Mouse (Mus musculus): ENCODE data around the gene Vmn1r43. TPM values are rescaled to one million over a fixed set of nuclear protein-coding genes. Genes with fewer than 3 reads are reported as not detected.

Vmn1r43 gene
- polyA plus RNA-seq, 1 experiment = not detected

GRCm38 (mm10) chr6:89859839-89860238 is 16.4 kb downstream of the Vmn1r43 start:
- Histone ChIP-seq H3K36me3 (ENCODE audit: control insufficient read depth, insufficient read depth, low read length) (no peaks in the 10 kb centered on the region), H3K4me3 (ENCODE audit: low read depth, low read length) (no peak overlapping the region), H3K4me1 (ENCODE audit: control insufficient read depth, insufficient read depth, insufficient read length, low read length) (no peaks in the 10 kb centered on the region), H3K27ac (ENCODE audit: insufficient read depth, low read depth, low read length) (no peak overlapping the region), H3K27me3 (ENCODE audit: control insufficient read depth, insufficient read depth, low read length) (no peaks in the 10 kb centered on the region)
- TF ChIP-seq POLR2A (IDR thresholded peaks at IDR 0.05; ENCODE audit: low read depth, low read length) = no peak
- no peak for TF ChIP-seq CTCF (IDR thresholded peaks at IDR 0.05; ENCODE audit: extremely low read depth, insufficient read length, insufficient replicate concordance, low read depth, low read length)
- WGBS = 38% methylated on average over 2 of the region's 2 CpGs

GRCm38 (mm10) chr6:89857552-89857951 is 18.7 kb downstream of the Vmn1r43 start:
- Histone ChIP-seq H3K36me3 (ENCODE audit: control insufficient read depth, insufficient read depth, low read length) (no peaks in the 10 kb centered on the region), H3K4me1 (ENCODE audit: control insufficient read depth, insufficient read depth, insufficient read length, low read length) (no peaks in the 10 kb centered on the region), H3K4me3 (ENCODE audit: low read depth, low read length) (no peak overlapping the region), H3K27ac (ENCODE audit: insufficient read depth, low read depth, low read length) (no peak overlapping the region), H3K27me3 (ENCODE audit: control insufficient read depth, insufficient read depth, low read length) (no peaks in the 10 kb centered on the region)
- no peak for TF ChIP-seq POLR2A (IDR thresholded peaks at IDR 0.05; ENCODE audit: low read depth, low read length)
- TF ChIP-seq CTCF (IDR thresholded peaks at IDR 0.05; ENCODE audit: extremely low read depth, insufficient read length, insufficient replicate concordance, low read depth, low read length) = no peak
- 71% methylated on average over 3 of the region's 3 CpGs for WGBS

Other genes with a start within 250 kb of the Vmn1r43 start
- 2.6 and 4.3 TPM in 2 replicates for gene Txnrd3, start 232.4 kb downstream of the Vmn1r43 start, polyA plus RNA-seq (2012; rRNA removed)
- not detected in 2 replicates for gene Vmn1r40, start 168.9 kb downstream of the Vmn1r43 start, polyA plus RNA-seq (2012; rRNA removed)
- gene Vmn1r41, start 135.6 kb downstream of the Vmn1r43 start, polyA plus RNA-seq (2012; rRNA removed) = not detected in 2 replicates
- gene Vmn1r42, start within 50 bp of the Vmn1r43 start, polyA plus RNA-seq (2012; rRNA removed) = not detected in 2 replicates
- gene Vmn1r44, start 7.2 kb upstream of the Vmn1r43 start, polyA plus RNA-seq (2012; rRNA removed) = not detected in 2 replicates
- not detected in 2 replicates for gene Vmn1r45, start 64.2 kb upstream of the Vmn1r43 start, polyA plus RNA-seq (2012; rRNA removed)
- not detected in 2 replicates for gene Vmn1r46, start 92.9 kb upstream of the Vmn1r43 start, polyA plus RNA-seq (2012; rRNA removed)
- gene Vmn1r47, start 139.7 kb upstream of the Vmn1r43 start, polyA plus RNA-seq (2012; rRNA removed) = not detected in 2 replicates
- gene Vmn1r48, start 160.4 kb upstream of the Vmn1r43 start, polyA plus RNA-seq (2012; rRNA removed) = not detected in 2 replicates
- not detected in 2 replicates for gene Vmn1r49, start 202.1 kb upstream of the Vmn1r43 start, polyA plus RNA-seq (2012; rRNA removed)
- gene Vmn1r50, start 225.0 kb upstream of the Vmn1r43 start, polyA plus RNA-seq (2012; rRNA removed) = not detected in 2 replicates
- gene Vmn1r51, start 246.2 kb upstream of the Vmn1r43 start, polyA plus RNA-seq (2012; rRNA removed) = not detected in 2 replicates

Data from small intestine, adult 2 months (tissue).